Mouse (Mus musculus) embryonic fibroblast, embryonic 13.5 days (primary cell): ENCODE results near the gene Ppp1r12c.

Experiments
- CTCF ChIP-seq: IDR thresholded peaks from 2 replicates; pipeline ENCODE4 v1.5.1; 2011; ENCODE audit warnings: mild to moderate bottlenecking, control low read depth, low read length, moderate library complexity, borderline replicate concordance; ENCODE audit not compliant: insufficient read depth
- POLR2A ChIP-seq: IDR thresholded peaks from 2 replicates; pipeline ENCODE4 v1.6.1; 2011; ENCODE audit warnings: low read depth, mild to moderate bottlenecking, control low read depth, low read length, moderate library complexity

DNA sequence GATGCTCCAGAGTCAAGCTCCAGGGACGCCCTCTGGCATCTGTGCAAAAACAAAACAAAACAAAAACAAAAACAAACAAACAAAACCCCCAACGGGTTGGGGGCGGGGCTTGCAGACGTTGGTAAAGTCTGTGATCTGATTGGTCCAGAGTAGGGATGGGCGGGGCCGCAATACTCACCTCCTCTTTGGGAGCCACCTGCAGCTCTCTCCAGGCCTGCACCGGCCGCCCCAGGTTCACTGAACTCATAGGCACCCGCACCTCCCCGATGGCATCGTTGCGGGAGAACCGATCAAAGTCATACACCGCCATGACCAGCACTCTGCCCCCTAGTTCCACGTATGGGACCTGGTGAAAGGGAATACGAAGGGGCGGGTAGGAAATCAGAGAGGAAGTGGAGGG lies 40.5 kb upstream of the Ppp1r12c start:
- TF ChIP-seq CTCF (no peak), POLR2A (no peak)
